Mouse (Mus musculus) lung, postnatal 0 days (tissue): ENCODE results near the gene Zdhhc13. TPM values are rescaled to one million over a fixed set of nuclear protein-coding genes. Genes with fewer than 3 reads are reported as not detected.

Source experiments
- ATAC-seq: fragments of 200-750 bp; cut with Nextera tagmentation; 2 replicates; pipeline ENCODE4 v1.8.0; 2017; ENCODE audit warnings: moderate library complexity
- DNase-seq: peaks from one replicate; pipeline ENCODE4 v3.0.0-alpha.2; 2016; ENCODE audit warnings: low spot score
- H3K27ac ChIP-seq: fragments of 300-500 bp; sonication (generic); 2 replicates; pipeline ENCODE4 v1.5.1; 2014; ENCODE audit warnings: antibody characterized with exemption, mild to moderate bottlenecking, low read length, mixed read lengths
- H3K27me3 ChIP-seq: fragments of 300-500 bp; sonication (generic); replicated peaks from 2 replicates; pipeline ENCODE4 v1.6.1; 2014; ENCODE audit warnings: low read length, mixed read lengths; ENCODE audit not compliant: insufficient read depth
- H3K36me3 ChIP-seq: fragments of 300-500 bp; sonication (generic); 2 replicates; pipeline ENCODE4 v1.6.1; 2014; ENCODE audit warnings: low read length, mixed read lengths; ENCODE audit not compliant: insufficient read depth
- H3K4me1 ChIP-seq: fragments of 300-500 bp; sonication (generic); 2 replicates; pipeline ENCODE4 v1.6.1; 2014; ENCODE audit warnings: antibody characterized with exemption, low read depth, low read length, mixed read lengths; ENCODE audit not compliant: insufficient read depth
- H3K4me2 ChIP-seq: fragments of 300-500 bp; sonication (generic); replicated peaks from 2 replicates; pipeline ENCODE4 v1.6.1; 2014; ENCODE audit warnings: low read depth, mild to moderate bottlenecking, low read length, moderate library complexity, mixed read lengths
- H3K4me3 ChIP-seq: fragments of 300-500 bp; sonication (generic); 2 replicates; pipeline ENCODE4 v1.5.1; 2014; ENCODE audit warnings: low read depth, low read length
- H3K9ac ChIP-seq: fragments of 300-500 bp; sonication (generic); replicated peaks from 2 replicates; pipeline ENCODE4 v1.6.1; 2014; ENCODE audit warnings: low read depth, mild to moderate bottlenecking
- H3K9me3 ChIP-seq: fragments of 300-500 bp; sonication (generic); 2 replicates; pipeline ENCODE4 v1.6.1; 2016; ENCODE audit warnings: low read length, mixed read lengths
- CTCF ChIP-seq: IDR thresholded peaks from 2 replicates; pipeline ENCODE4 v1.5.1; 2016; ENCODE audit warnings: antibody characterized with exemption, mild to moderate bottlenecking
- EP300 ChIP-seq: IDR thresholded peaks from 2 replicates; pipeline ENCODE4 v1.6.1; 2016; ENCODE audit warnings: antibody characterized with exemption, mild to moderate bottlenecking, control low read depth
- WGBS: fragments of 180-500 bp; shearing (Covaris S2); extraction: QIAGEN DNeasy Blood & Tissue Kit; methylation state at CpG from one replicate; pipeline ENCODE4 v1.1.7; 2014; 5-methylcytosine and 5-hydroxymethylcytosine counted together
- polyA plus RNA-seq: library from polyadenylated mRNA; unstranded; fragments of >200 nt; fragmentation: Nextera tagmentation; extraction: Ambion mirVana; gene quantifications from 2 replicates; pipeline ENCODE4 v1.2.1, GENCODE M21; 2015

The Zdhhc13 gene
- polyA plus RNA-seq, 1 experiment from 2014 or later: 15.5 TPM

- TF ChIP-seq EP300: no peak
- TF ChIP-seq CTCF: no peak
- WGBS: 81% methylated on average over 9 of the region's 9 CpGs
- Histone ChIP-seq H3K36me3 (0 out of 2 replicates have a peak, but pooled peaks cover 4% of the 10 kb centered on the region), H3K4me3 (no peak overlapping the region), H3K4me2 (no peak overlapping the region), H3K9me3 (no peaks in the 10 kb centered on the region), H3K27ac (no peak overlapping the region), H3K27me3 (no peaks in the 10 kb centered on the region), H3K4me1 (no peaks in the 10 kb centered on the region), H3K9ac (no peak overlapping the region)
- no peak for ATAC-seq
- no peak for DNase-seq
These were observed 76.1 kb downstream of the Zdhhc13 start for GRCm38 (mm10) chr7:48864671-48865458.

- Histone ChIP-seq H3K4me1 (no peaks in the 10 kb centered on the region), H3K4me2 (no peak overlapping the region), H3K9me3 (no peaks in the 10 kb centered on the region), H3K27ac (no peak overlapping the region), H3K36me3 (0 out of 2 replicates have a peak, but pooled peaks cover 8% of the 10 kb centered on the region), H3K9ac (no peak overlapping the region), H3K27me3 (no peaks in the 10 kb centered on the region), H3K4me3 (no peak overlapping the region)
- DNase-seq (no peak), ATAC-seq (no peak)
- WGBS: 87% methylated on average over 18 of the region's 18 CpGs
- TF ChIP-seq CTCF (no peak), EP300 (no peak)
These were observed 78.8 kb downstream of the Zdhhc13 start for GRCm38 (mm10) chr7:48867576-48867975.

- no peaks in the 10 kb centered on the region for H3K27me3 ChIP-seq
- ATAC-seq (no peak), DNase-seq (no peak)
- 0 out of 2 replicates have a peak, but pooled peaks cover 8% of the 10 kb centered on the region for H3K36me3 ChIP-seq
- TF ChIP-seq EP300 (no peak), CTCF (no peak)
- no peaks in the 10 kb centered on the region for H3K9me3 ChIP-seq
- H3K4me1 ChIP-seq: no peaks in the 10 kb centered on the region
- no peak overlapping the region for H3K9ac ChIP-seq
- no peak overlapping the region for H3K27ac ChIP-seq
- no peak overlapping the region for H3K4me3 ChIP-seq
- no peak overlapping the region for H3K4me2 ChIP-seq
- 85% methylated on average over 6 of the region's 6 CpGs for WGBS
These were observed 81.3 kb downstream of the Zdhhc13 start for GRCm38 (mm10) chr7:48870144-48870543.

- H3K4me1 ChIP-seq: no peaks in the 10 kb centered on the region
- TF ChIP-seq CTCF (no peak), EP300 (no peak)
- H3K4me2 ChIP-seq: no peak overlapping the region
- no peak for ATAC-seq
- DNase-seq: no peak
- H3K9me3 ChIP-seq: no peaks in the 10 kb centered on the region
- 93% methylated on average over 21 of the region's 21 CpGs for WGBS
- H3K4me3 ChIP-seq: no peak overlapping the region
- H3K27me3 ChIP-seq: no peaks in the 10 kb centered on the region
- H3K9ac ChIP-seq: no peak overlapping the region
- 0 out of 2 replicates have a peak, but pooled peaks cover 8% of the 10 kb centered on the region for H3K36me3 ChIP-seq
- no peak overlapping the region for H3K27ac ChIP-seq
These were observed 81.9 kb downstream of the Zdhhc13 start for GRCm38 (mm10) chr7:48870579-48871180.

- H3K4me2 ChIP-seq: no peak overlapping the region
- no peaks in the 10 kb centered on the region for H3K4me1 ChIP-seq
- no peak overlapping the region for H3K9ac ChIP-seq
- 0 out of 2 replicates have a peak, but pooled peaks cover 8% of the 10 kb centered on the region for H3K36me3 ChIP-seq
- no peak overlapping the region for H3K4me3 ChIP-seq
- no peaks in the 10 kb centered on the region for H3K27me3 ChIP-seq
- H3K9me3 ChIP-seq: no peaks in the 10 kb centered on the region
- H3K27ac ChIP-seq: no peak overlapping the region
- no peak for ATAC-seq
- 90% methylated on average over 11 of the region's 11 CpGs for WGBS
- TF ChIP-seq EP300 (no peak), CTCF (no peak)
- no peak for DNase-seq
These were observed 82.5 kb downstream of the Zdhhc13 start for GRCm38 (mm10) chr7:48871292-48871691.

- 92% methylated on average over 14 of the region's 14 CpGs for WGBS
- H3K27me3 ChIP-seq: no peaks in the 10 kb centered on the region
- 0 out of 2 replicates have a peak, but pooled peaks cover 5% of the 10 kb centered on the region for H3K36me3 ChIP-seq
- no peak for ATAC-seq
- H3K4me2 ChIP-seq: no peak overlapping the region
- H3K27ac ChIP-seq: no peak overlapping the region
- H3K9me3 ChIP-seq: no peaks in the 10 kb centered on the region
- no peak for DNase-seq
- no peak overlapping the region for H3K9ac ChIP-seq
- TF ChIP-seq CTCF (no peak), EP300 (no peak)
- no peaks in the 10 kb centered on the region for H3K4me1 ChIP-seq
- no peak overlapping the region for H3K4me3 ChIP-seq
These were observed 86.3 kb downstream of the Zdhhc13 start for GRCm38 (mm10) chr7:48875096-48875495.
